Mouse (Mus musculus) stomach, embryonic 14.5 days (tissue): Measurements from ENCODE around the gene Hipk2. TPM values are rescaled to one million over a fixed set of nuclear protein-coding genes. Genes with fewer than 3 reads are reported as not detected.

Experiments used
- ATAC-seq: fragments of 200-750 bp; cut with Nextera tagmentation; 2 replicates; pipeline ENCODE4 v1.8.0; 2017; ENCODE audit warnings: low read depth, moderate TSS enrichment; ENCODE audit not compliant: insufficient number of reproducible peaks, insufficient read depth, low FRiP score
- H3K27ac ChIP-seq: fragments of 300-500 bp; sonication (generic); 2 replicates; pipeline ENCODE4 v1.5.1; 2014; ENCODE audit warnings: mild to moderate bottlenecking, low read length, moderate library complexity, mixed read lengths
- H3K27me3 ChIP-seq: fragments of 300-500 bp; sonication (generic); 2 replicates; pipeline ENCODE4 v1.6.1; 2014; ENCODE audit warnings: low read length, control low read depth, mixed read lengths; ENCODE audit not compliant: control insufficient read depth, insufficient read depth
- H3K36me3 ChIP-seq: fragments of 300-500 bp; sonication (generic); 2 replicates; pipeline ENCODE4 v1.6.1; 2014; ENCODE audit warnings: mild to moderate bottlenecking, control low read depth, low read length, moderate library complexity, mixed read lengths; ENCODE audit not compliant: control insufficient read depth, insufficient read depth
- H3K4me1 ChIP-seq: fragments of 300-500 bp; sonication (generic); 2 replicates; pipeline ENCODE4 v1.6.1; 2014; ENCODE audit warnings: low read length, control low read depth, mixed read lengths; ENCODE audit not compliant: control insufficient read depth, insufficient read depth
- H3K4me2 ChIP-seq: fragments of 300-500 bp; sonication (generic); replicated peaks from 2 replicates; pipeline ENCODE4 v1.6.1; 2014; ENCODE audit warnings: low read depth, low read length, control low read depth
- H3K4me3 ChIP-seq: fragments of 300-500 bp; sonication (generic); 2 replicates; pipeline ENCODE4 v1.5.1; 2014; ENCODE audit warnings: low read depth, low read length, control low read depth
- H3K9ac ChIP-seq: fragments of 300-500 bp; sonication (generic); replicated peaks from 2 replicates; pipeline ENCODE4 v1.6.1; 2014; ENCODE audit warnings: low read depth, mild to moderate bottlenecking, control low read depth, low read length, moderate library complexity, mixed read lengths
- H3K9me3 ChIP-seq: fragments of 300-500 bp; sonication (generic); 2 replicates; pipeline ENCODE4 v1.6.1; 2016; ENCODE audit warnings: low read depth, low read length, control low read depth; ENCODE audit not compliant: control insufficient read depth
- WGBS: fragments of 180-500 bp; shearing (Covaris S2); extraction: QIAGEN DNeasy Blood & Tissue Kit; methylation state at CpG from one replicate; pipeline ENCODE4 v1.1.7; 2014; 5-methylcytosine and 5-hydroxymethylcytosine counted together
- polyA plus RNA-seq: library from polyadenylated mRNA; unstranded; fragments of >200 nt; fragmentation: Nextera tagmentation; extraction: Ambion mirVana; gene quantifications from 2 replicates; pipeline ENCODE4 v1.2.1, GENCODE M21; 2014

The Hipk2 gene
- polyA plus RNA-seq, 1 experiment from 2014 or later: 34.3 TPM

DNA sequence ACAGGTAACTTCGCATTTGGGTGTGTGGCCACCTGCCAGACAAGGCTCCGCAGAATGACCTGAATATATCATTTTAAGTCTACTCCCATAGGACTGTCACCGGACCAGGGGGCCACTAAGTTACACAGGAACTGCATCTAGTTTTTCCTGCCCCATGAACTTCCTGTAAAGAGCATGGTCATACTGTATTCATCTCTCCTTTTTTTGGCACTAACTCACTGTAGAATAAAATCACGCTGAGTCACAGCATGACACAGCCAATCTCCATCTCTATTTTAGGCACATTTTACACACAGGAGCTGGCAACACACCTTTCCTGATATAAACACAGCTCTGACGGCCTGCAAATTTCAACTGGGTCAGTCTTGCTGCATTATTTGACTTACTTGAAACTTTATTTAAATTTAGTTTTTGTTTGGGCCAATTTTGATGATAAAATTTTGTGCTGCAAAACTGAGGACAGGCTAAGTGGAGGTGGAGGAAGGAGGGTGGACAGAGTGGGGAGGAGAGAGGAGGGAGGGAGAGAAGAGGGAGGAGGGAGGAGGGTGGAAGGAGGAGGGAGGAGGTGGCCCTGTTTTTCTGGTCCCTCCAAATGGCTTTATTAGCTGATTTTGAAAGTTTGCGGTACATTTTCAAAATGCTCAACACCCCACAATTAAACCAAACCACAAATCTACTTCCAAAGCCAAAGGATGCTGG is 88.0 kb downstream of the Hipk2 start:
- no peaks in the 10 kb centered on the region for H3K27me3 ChIP-seq
- no peak overlapping the region for H3K27ac ChIP-seq
- no peak overlapping the region for H3K4me2 ChIP-seq
- no peak overlapping the region for H3K4me3 ChIP-seq
- no peaks in the 10 kb centered on the region for H3K9me3 ChIP-seq
- WGBS: 83% methylated on average over 6 of the region's 6 CpGs
- H3K9ac ChIP-seq: no peak overlapping the region
- ATAC-seq: no peak
- H3K4me1 ChIP-seq: peaks cover 5% of the 10 kb centered on the region; the same call in 1 of the 2 replicates
- H3K36me3 ChIP-seq: no peaks in the 10 kb centered on the region; the same call in 1 of the 2 replicates

DNA sequence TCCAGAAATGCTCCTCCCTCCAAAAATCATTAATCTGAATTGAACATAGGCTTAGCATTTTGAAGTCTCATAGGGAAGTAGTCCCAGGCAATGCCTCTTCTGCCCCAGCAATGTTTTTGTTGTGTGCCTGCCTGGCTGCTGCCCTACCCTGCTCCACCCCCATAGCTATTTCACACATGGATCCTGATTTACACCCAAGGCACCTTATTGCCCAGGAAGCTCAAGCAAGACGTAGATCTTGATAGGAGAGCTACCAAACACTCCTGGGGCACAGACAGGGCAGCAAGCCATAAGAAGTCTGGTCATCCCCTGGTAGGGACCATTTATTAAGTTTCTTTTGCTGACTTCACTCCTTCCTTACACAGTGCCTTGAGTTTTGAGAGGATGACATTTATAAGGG is 88.8 kb downstream of the Hipk2 start:
- no peaks in the 10 kb centered on the region for H3K9me3 ChIP-seq
- no peak overlapping the region for H3K9ac ChIP-seq
- 21% methylated on average over 1 of the region's 1 CpGs for WGBS
- H3K27me3 ChIP-seq: no peaks in the 10 kb centered on the region
- H3K27ac ChIP-seq: 0 out of 2 replicates have a peak overlapping the region, but pooled peaks have one; percentile 35
- H3K36me3 ChIP-seq: no peaks in the 10 kb centered on the region; the same call in 1 of the 2 replicates
- H3K4me1 ChIP-seq: peaks cover 5% of the 10 kb centered on the region; the same call in 1 of the 2 replicates
- no peak overlapping the region for H3K4me2 ChIP-seq
- no peak for ATAC-seq
- no peak overlapping the region for H3K4me3 ChIP-seq

DNA sequence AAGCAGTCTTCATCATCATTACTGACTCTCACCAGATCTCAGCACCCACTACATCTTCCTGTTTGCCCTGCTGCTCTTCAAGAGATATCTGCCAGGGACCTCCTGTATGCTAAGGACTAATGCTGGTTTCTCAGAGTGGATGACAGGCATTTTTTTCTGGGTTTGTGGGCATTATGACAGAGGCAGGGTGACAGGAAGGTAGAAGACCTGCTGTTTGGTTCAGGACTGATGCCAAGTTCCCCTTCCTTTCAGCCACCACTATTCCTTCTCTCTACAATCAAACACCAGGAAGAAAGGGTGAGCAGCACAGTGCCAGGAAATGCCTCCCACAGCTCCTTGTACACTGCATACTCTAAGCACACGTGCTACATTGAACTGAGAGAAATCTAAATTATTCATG is 90.2 kb downstream of the Hipk2 start:
- H3K4me1 ChIP-seq: peaks cover 5% of the 10 kb centered on the region; the same call in 1 of the 2 replicates
- no peak overlapping the region for H3K4me3 ChIP-seq
- no peak overlapping the region for H3K4me2 ChIP-seq
- WGBS: 63% methylated on average over 1 of the region's 1 CpGs
- H3K9me3 ChIP-seq: no peaks in the 10 kb centered on the region
- H3K27me3 ChIP-seq: no peaks in the 10 kb centered on the region
- no peaks in the 10 kb centered on the region for H3K36me3 ChIP-seq
- H3K9ac ChIP-seq: no peak overlapping the region
- H3K27ac ChIP-seq: no peak overlapping the region
- ATAC-seq: no peak

DNA sequence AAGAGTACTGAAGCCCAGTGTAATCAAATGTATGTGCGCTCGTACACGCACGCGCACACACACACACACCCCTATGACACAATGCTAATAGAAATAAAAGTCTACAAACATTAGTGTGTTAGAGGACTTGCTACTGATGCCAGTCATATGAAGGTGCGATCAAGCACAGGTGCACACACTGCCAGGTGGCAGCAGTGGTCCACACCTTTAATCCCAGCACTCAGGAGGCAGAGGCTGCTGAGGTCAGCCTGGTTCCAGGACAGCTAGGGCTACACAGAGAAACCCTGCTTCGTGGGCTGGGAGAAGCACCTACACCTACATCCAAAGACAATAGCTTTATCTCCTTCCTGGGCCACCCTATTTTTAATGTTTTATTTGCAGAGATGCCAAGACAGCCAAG is 96.6 kb downstream of the Hipk2 start:
- H3K27me3 ChIP-seq: no peaks in the 10 kb centered on the region
- no peak overlapping the region for H3K4me2 ChIP-seq
- H3K9me3 ChIP-seq: no peaks in the 10 kb centered on the region
- H3K9ac ChIP-seq: no peak overlapping the region
- no peak overlapping the region for H3K4me3 ChIP-seq
- 90% methylated on average over 7 of the region's 7 CpGs for WGBS
- no peaks in the 10 kb centered on the region for H3K36me3 ChIP-seq
- no peak overlapping the region for H3K27ac ChIP-seq
- H3K4me1 ChIP-seq: peaks cover 2% of the 10 kb centered on the region; the same call in 1 of the 2 replicates
- no peak for ATAC-seq

DNA sequence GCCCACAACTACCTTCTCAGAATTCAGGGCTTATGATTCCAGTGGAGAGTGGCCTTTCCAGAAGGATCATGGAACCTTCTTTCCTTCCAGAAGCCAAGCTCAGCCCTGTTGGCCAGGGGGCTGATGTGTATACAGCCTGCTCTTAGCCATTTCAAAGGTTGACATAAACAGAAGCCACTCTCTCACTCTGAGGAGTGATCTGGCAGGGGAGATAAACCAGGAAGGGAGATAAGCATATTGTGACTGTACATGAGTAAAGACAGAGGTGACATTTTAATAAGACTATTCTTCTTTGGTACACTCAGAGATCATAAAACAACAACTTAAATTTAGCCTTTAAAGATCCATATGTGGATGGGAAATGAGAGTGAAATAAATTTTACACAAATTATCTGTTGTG is 97.1 kb downstream of the Hipk2 start:
- Histone ChIP-seq H3K4me1 (peaks cover 2% of the 10 kb centered on the region; the same call in 1 of the 2 replicates), H3K9ac (no peak overlapping the region), H3K27me3 (no peaks in the 10 kb centered on the region), H3K4me3 (no peak overlapping the region), H3K36me3 (no peaks in the 10 kb centered on the region), H3K4me2 (no peak overlapping the region), H3K9me3 (no peaks in the 10 kb centered on the region), H3K27ac (no peak overlapping the region)
- no peak for ATAC-seq

DNA sequence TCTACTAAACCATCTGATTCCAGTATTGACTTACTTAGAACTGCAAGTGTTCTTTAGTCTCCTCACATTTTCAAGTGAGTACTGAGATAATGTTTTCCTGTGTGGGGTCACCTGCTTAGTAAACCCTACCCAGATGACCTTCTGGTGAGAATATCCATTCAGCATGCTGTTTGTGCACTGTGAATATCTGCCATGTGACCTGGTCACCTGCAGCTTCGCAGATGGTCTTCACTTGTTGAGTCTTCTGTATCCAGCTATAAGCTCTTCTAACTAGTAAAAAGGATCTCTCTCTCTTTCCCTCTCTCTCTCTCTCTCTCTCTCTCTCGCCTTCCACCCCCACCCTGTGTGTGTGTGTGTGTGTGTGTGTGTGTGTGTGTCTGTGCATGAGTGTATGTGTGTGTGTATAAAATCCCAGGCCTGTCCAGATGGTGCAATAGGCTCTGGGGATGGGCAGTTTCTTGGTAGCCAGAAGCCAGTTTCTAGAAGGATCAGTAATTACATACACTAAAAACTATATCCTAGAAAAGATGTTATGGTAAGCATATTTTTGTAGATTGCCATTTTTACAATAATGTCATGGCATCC is 99.9 kb downstream of the Hipk2 start:
- no peak overlapping the region for H3K9ac ChIP-seq
- peaks cover 10% of the 10 kb centered on the region for H3K4me1 ChIP-seq
- 83% methylated on average over 2 of the region's 2 CpGs for WGBS
- H3K9me3 ChIP-seq: no peaks in the 10 kb centered on the region
- no peaks in the 10 kb centered on the region for H3K27me3 ChIP-seq
- ATAC-seq: no peak
- no peaks in the 10 kb centered on the region for H3K36me3 ChIP-seq
- H3K27ac ChIP-seq: no peak overlapping the region
- no peak overlapping the region for H3K4me3 ChIP-seq
- H3K4me2 ChIP-seq: no peak overlapping the region

DNA sequence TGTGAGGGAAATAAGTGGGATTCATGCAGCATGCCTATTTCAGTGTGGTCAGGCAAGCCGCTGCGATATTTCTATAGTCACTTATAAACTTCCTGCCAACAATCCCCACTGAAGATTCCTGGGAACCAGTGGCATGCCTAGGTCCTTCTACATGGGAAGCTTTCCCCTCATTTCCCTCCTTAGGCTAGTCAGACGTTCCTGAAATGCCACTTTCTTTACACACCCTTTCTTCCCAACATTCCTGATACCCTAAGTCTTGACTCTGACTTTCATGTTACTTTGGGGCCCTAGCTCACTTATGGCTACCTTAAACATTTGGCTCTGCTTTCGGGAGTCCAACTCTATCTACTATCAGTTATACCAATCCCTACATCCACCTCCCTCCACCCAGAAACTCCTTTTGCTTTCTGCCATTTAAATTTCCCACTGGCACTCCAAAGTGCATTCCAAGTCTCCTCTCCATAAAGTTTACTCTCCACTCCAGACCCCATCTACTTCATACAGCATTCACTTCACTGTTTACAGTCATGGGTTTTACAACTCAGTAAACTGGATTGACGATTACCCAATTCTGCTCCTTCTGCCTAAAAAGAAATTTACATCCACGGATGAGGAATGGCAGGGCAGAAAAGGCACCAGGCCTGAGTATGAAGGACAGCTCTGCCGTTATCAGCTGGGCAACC is 103.0 kb downstream of the Hipk2 start:
- WGBS: 79% methylated on average over 7 of the region's 7 CpGs

DNA sequence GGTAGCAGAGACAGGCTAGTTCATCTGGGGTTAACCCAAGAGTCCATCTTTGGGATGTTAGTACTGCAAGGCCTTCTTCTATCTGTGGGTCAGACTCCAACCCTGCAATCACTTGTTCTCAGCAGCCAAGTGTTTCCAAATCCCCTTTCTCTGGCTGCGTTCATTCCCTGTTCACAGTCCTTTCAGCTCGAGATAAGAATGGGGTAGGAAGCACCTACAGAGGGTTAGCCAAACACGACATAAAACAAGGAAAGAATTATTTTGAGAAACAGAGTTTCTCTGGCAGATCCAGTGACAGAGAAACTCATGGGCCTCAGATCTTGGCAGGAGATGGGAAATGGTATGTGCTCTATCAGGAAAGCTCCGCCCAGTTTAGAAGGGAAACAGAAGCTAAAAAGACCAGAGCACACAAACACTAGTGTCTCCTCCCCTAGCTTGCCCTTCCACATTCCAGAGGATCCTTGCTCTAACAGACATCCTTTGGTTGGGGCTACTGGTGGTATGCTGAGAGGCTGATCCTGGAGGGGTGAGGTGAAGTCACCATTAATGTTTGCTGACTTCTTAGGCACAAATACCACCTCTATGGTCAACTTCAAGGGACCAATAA is 104.8 kb downstream of the Hipk2 start:
- peak; percentile 56; the same call in 1 of the 2 replicates for ATAC-seq
- 50% methylated on average over 4 of the region's 4 CpGs for WGBS
- Histone ChIP-seq H3K4me3 (no peak overlapping the region), H3K4me1 (peaks cover 18% of the 10 kb centered on the region), H3K4me2 (no peak overlapping the region), H3K27ac (peak overlapping the region; percentile 45; the same call in 1 of the 2 replicates), H3K9ac (no peak overlapping the region), H3K36me3 (no peaks in the 10 kb centered on the region), H3K27me3 (no peaks in the 10 kb centered on the region), H3K9me3 (no peaks in the 10 kb centered on the region)

More for the DNA sequence above, 103.0 kb downstream of the Hipk2 start:
- H3K27ac ChIP-seq: no peak overlapping the region
- no peak overlapping the region for H3K4me2 ChIP-seq
- H3K4me3 ChIP-seq: no peak overlapping the region
- H3K9me3 ChIP-seq: no peaks in the 10 kb centered on the region
- no peak for ATAC-seq
- H3K9ac ChIP-seq: no peak overlapping the region
- H3K27me3 ChIP-seq: no peaks in the 10 kb centered on the region
- H3K4me1 ChIP-seq: peaks cover 18% of the 10 kb centered on the region
- no peaks in the 10 kb centered on the region for H3K36me3 ChIP-seq
